Mouse (Mus musculus) CH12.LX (cell line): Measurements from ENCODE around the gene Gm20517. TPM values are rescaled to one million over a fixed set of nuclear protein-coding genes. Genes with fewer than 3 reads are reported as not detected.

Experiments
- DNase-seq: peaks from one replicate; pipeline ENCODE4 v3.0.0-alpha.2; 2013; ENCODE audit errors: extremely low read depth
- H3K27ac ChIP-seq: 2 replicates; pipeline ENCODE4 v1.5.1; 2012; ENCODE audit warnings: low read depth, mild to moderate bottlenecking, control low read depth, moderate library complexity; ENCODE audit not compliant: insufficient read depth
- H3K27me3 ChIP-seq: replicated peaks from 2 replicates; pipeline ENCODE3; 2012; ENCODE audit warnings: inconsistent platforms
- H3K36me3 ChIP-seq, 2 experiments: replicated peaks in 1 of 2; 2 replicates each; pipeline versions ENCODE3 to v1.6.1; 2012; ENCODE audit warnings: inconsistent platforms in 1 of 2, low read length in 1 of 2, mild to moderate bottlenecking in 1 of 2, mixed read lengths in 1 of 2, moderate library complexity in 1 of 2; ENCODE audit not compliant: control insufficient read depth in 1 of 2, insufficient read depth in 1 of 2
- H3K4me1 ChIP-seq, 2 experiments: 2 replicates each; pipeline ENCODE4 v1.6.1; 2012; ENCODE audit warnings: inconsistent platforms in 1 of 2, moderate library complexity in 1 of 2; ENCODE audit not compliant: insufficient read depth in 2 of 2, control insufficient read depth in 1 of 2
- H3K4me2 ChIP-seq: 2 replicates; pipeline ENCODE4 v1.6.1; 2012; ENCODE audit warnings: low read depth, mild to moderate bottlenecking, control low read depth; ENCODE audit not compliant: poor library complexity, insufficient read depth, severe bottlenecking
- H3K4me3 ChIP-seq, 3 experiments: fragments of 150-350 bp in 1 of 3; sonication (generic) in 1 of 3; replicated peaks in 1 of 3; 2 replicates each; pipeline versions ENCODE3 to v1.5.1; 2011 to 2012; ENCODE audit warnings: low read depth in 2 of 3, low read length in 2 of 3, mild to moderate bottlenecking in 2 of 3, moderate library complexity in 2 of 3, control low read depth in 1 of 3, improper control_type of control experiment in 1 of 3, inconsistent platforms in 1 of 3, mixed read lengths in 1 of 3; ENCODE audit not compliant: poor library complexity in 1 of 3
- H3K79me2 ChIP-seq: replicated peaks from 2 replicates; pipeline ENCODE4 v1.6.1; 2012; ENCODE audit warnings: mild to moderate bottlenecking, moderate library complexity; ENCODE audit not compliant: control insufficient read depth, poor library complexity, insufficient read depth, severe bottlenecking; ENCODE audit errors: extremely low read depth
- H3K9ac ChIP-seq: 2 replicates; pipeline ENCODE4 v1.6.1; 2012; ENCODE audit warnings: low read depth, mild to moderate bottlenecking, control low read depth, moderate library complexity; ENCODE audit not compliant: insufficient read depth
- H3K9me3 ChIP-seq: replicated peaks from 2 replicates; pipeline ENCODE3; 2012; ENCODE audit warnings: low read length, inconsistent platforms, mixed read lengths
- CTCF ChIP-seq, 2 experiments: IDR thresholded peaks in 1 of 2; conservative IDR thresholded peaks in 1 of 2; 2 replicates each; pipeline ENCODE4 v1.5.1; 2011 to 2012; ENCODE audit warnings: low read depth in 2 of 2, low read length in 2 of 2, improper control_type of control experiment in 1 of 2, inconsistent platforms in 1 of 2, mild to moderate bottlenecking in 1 of 2, moderate library complexity in 1 of 2
- E2F4 ChIP-seq: IDR thresholded peaks from 2 replicates; pipeline ENCODE4 v1.6.1; 2011; ENCODE audit warnings: low read depth, low read length, improper control_type of control experiment; ENCODE audit not compliant: insufficient replicate concordance
- ELF1 ChIP-seq: IDR thresholded peaks from 2 replicates; pipeline ENCODE4 v1.6.1; 2014; ENCODE audit warnings: low read depth, mild to moderate bottlenecking, inconsistent platforms, low read length, improper control_type of control experiment
- EP300 ChIP-seq: IDR thresholded peaks from 2 replicates; pipeline ENCODE4 v1.6.1; 2011; ENCODE audit warnings: low read length, improper control_type of control experiment
- IRF4 ChIP-seq: IDR thresholded peaks from 2 replicates; pipeline ENCODE4 v1.6.1; 2014; ENCODE audit warnings: low read depth, mild to moderate bottlenecking, inconsistent platforms, low read length, improper control_type of control experiment
- JUN ChIP-seq: IDR thresholded peaks from 2 replicates; pipeline ENCODE4 v1.6.1; 2011; ENCODE audit warnings: low read depth, mild to moderate bottlenecking, low read length, improper control_type of control experiment, moderate library complexity; ENCODE audit not compliant: insufficient read depth
- JUND ChIP-seq: conservative IDR thresholded peaks from 2 replicates; pipeline ENCODE4 v1.6.1; 2011; ENCODE audit warnings: low read depth, low read length, improper control_type of control experiment
- KAT2A ChIP-seq: IDR thresholded peaks from 2 replicates; pipeline ENCODE4 v1.6.1; 2012; ENCODE audit warnings: low read length, improper control_type of control experiment, inconsistent platforms; ENCODE audit not compliant: insufficient replicate concordance
- MAZ ChIP-seq: IDR thresholded peaks from 2 replicates; pipeline ENCODE4 v1.6.1; 2012; ENCODE audit warnings: low read depth, mild to moderate bottlenecking, inconsistent platforms, low read length, improper control_type of control experiment, moderate library complexity
- MXI1 ChIP-seq: IDR thresholded peaks from 2 replicates; pipeline ENCODE4 v1.6.1; 2011; ENCODE audit warnings: mild to moderate bottlenecking, low read depth, low read length, improper control_type of control experiment
- MYC ChIP-seq: IDR thresholded peaks from 2 replicates; pipeline ENCODE4 v1.6.1; 2011; ENCODE audit warnings: low read depth, mild to moderate bottlenecking, improper control_type of control experiment, low read length
- NRF1 ChIP-seq: IDR thresholded peaks from 2 replicates; pipeline ENCODE4 v1.6.1; 2014; ENCODE audit warnings: low read depth, mild to moderate bottlenecking, inconsistent platforms, low read length, improper control_type of control experiment, moderate library complexity
- PAX5 ChIP-seq: IDR thresholded peaks from 2 replicates; pipeline ENCODE4 v1.6.1; 2012; ENCODE audit warnings: low read length, inconsistent platforms, mixed read lengths
- POLR2A ChIP-seq: IDR thresholded peaks from 2 replicates; pipeline ENCODE4 v1.6.1; 2011; ENCODE audit warnings: low read depth, mild to moderate bottlenecking, improper control_type of control experiment, low read length
- POLR2AphosphoS2 ChIP-seq: IDR thresholded peaks from 2 replicates; pipeline ENCODE4 v1.6.1; 2011; ENCODE audit warnings: low read depth, low read length, improper control_type of control experiment
- RCOR1 ChIP-seq: conservative IDR thresholded peaks from 2 replicates; pipeline ENCODE4 v1.6.1; 2012; ENCODE audit warnings: low read depth, mild to moderate bottlenecking, inconsistent platforms, low read length, improper control_type of control experiment
- SIN3A ChIP-seq: IDR thresholded peaks from 2 replicates; pipeline ENCODE4 v1.6.1; 2012; ENCODE audit warnings: low read length, improper control_type of control experiment, inconsistent platforms
- SMC3 ChIP-seq: IDR thresholded peaks from 2 replicates; pipeline ENCODE4 v1.6.1; 2011; ENCODE audit warnings: low read depth, low read length, improper control_type of control experiment
- TCF12 ChIP-seq: IDR thresholded peaks from 2 replicates; pipeline ENCODE4 v1.6.1; 2014; ENCODE audit warnings: low read depth, mild to moderate bottlenecking, inconsistent platforms, low read length, improper control_type of control experiment
- USF1 ChIP-seq: IDR thresholded peaks from 2 replicates; pipeline ENCODE4 v1.6.1; 2014; ENCODE audit warnings: low read depth, mild to moderate bottlenecking, inconsistent platforms, low read length, improper control_type of control experiment
- ZC3H11A ChIP-seq: IDR thresholded peaks from 2 replicates; pipeline ENCODE4 v1.6.1; 2012; ENCODE audit warnings: low read depth, mild to moderate bottlenecking, inconsistent platforms, low read length, improper control_type of control experiment
- ZNF384 ChIP-seq: IDR thresholded peaks from 2 replicates; pipeline ENCODE4 v1.6.1; 2012; ENCODE audit warnings: low read depth, low read length, improper control_type of control experiment, inconsistent platforms
- dilution Hi-C: fragments of 300-500 bp; cut with MboI; formaldehyde crosslinking; loops from 2 replicates; pipeline ENCODE4 v1.14.3; 2020; ENCODE audit warnings: low sequenced_read_pairs; ENCODE audit not compliant: extremely low pct_unique_long_range_greater_than_20kb, extremely low pct_ligation_motif_present
- in situ Hi-C: fragments of 300-500 bp; cut with MboI; formaldehyde crosslinking; loops from 3 replicates; pipeline ENCODE4 v1.14.3; 2019; ENCODE audit warnings: low sequenced_read_pairs, low pct_ligation_motif_present, low pct_unique_long_range_greater_than_20kb, mixed read lengths
- polyA plus RNA-seq: library from polyadenylated mRNA; unstranded; fragments of >175 nt; gene quantifications from 2 replicates; pipeline ENCODE4 v1.2.1, GENCODE M21; 2012; ENCODE audit warnings: low read depth; ENCODE audit not compliant: insufficient read length
- total RNA-seq, 2 experiments: library from RNA; depleted of rRNA; stranded (reverse); fragments of 300-350 nt in 1 of 2; fragments of >200 nt in 1 of 2; gene quantifications; 2 replicates each; pipeline ENCODE4 v1.2.3; 2012 to 2014

The Gm20517 gene
- total and polyA plus RNA-seq, 3 experiments: 1.1 to 1.8 (median 1.8) TPM

DNA sequence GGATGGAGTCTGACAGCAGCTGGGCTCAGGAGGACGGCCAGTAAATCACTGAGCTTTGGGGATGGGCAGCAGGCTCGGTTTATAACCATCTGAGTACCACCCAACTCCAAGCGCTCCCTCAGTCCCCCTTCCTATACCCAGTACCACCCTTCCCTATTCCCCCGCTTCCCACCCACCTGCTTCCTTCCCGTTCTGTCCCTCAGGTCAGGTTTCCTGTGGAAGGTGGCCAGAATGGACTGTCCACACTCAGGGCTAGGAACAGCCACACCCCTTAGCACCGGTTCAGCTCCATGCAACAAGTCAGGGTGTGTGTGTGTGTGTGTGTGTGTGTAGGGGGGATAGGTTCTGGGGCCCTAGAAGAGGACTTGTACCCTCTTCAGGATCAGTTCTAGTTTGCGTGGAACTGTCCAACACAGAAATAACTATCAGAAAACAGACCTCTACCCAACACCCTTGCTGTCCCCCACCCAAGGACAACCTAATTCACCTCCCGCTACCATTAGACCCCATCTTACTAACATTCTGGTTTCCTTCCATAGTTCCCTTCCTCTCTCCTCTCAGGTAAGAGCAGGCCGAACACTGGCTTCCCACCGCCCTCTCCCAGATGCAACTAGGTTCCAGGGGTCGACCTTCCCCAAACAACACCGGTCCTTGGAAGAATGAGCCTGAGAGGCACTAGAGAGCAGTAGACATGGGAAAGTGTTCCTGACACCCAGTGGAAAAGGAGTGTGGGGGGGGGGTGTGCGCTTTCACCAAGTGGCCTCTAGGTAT lies 82.5 kb downstream of the Gm20517 start:
- Histone ChIP-seq H3K4me2 (peak overlapping the region; percentile 77), H3K9me3 (no peaks in the 10 kb centered on the region), H3K27ac (no peak overlapping the region), H3K4me1 (peaks cover 2 to 16% of the 10 kb centered on the region in 2 experiments; a peak in 3 of 4 replicates), H3K9ac (no peak overlapping the region), H3K4me3 (peak overlapping the region in 1 of 3 experiments; percentile 74), H3K36me3 (no peaks in the 10 kb centered on the region), H3K79me2 (no peaks in the 10 kb centered on the region), H3K27me3 (peaks cover 83% of the 10 kb centered on the region)
- DNase-seq: no peak
- in situ Hi-C loops: no loop called here
- TF ChIP-seq ZC3H11A (no peak), MXI1 (no peak), TCF12 (no peak), MAZ (no peak), POLR2A (no peak), CTCF (conservative IDR thresholded peaks at IDR 0.05 in 1 of 2, IDR thresholded peaks at IDR 0.05 in 1 of 2; ENCODE audit: low read depth in 2 of 2, low read length in 2 of 2) (no peak), PAX5 (no peak), IRF4 (no peak), ZNF384 (no peak), ELF1 (no peak), EP300 (no peak), RCOR1 (no peak), USF1 (no peak), KAT2A (no peak), MYC (no peak), SMC3 (no peak), JUND (no peak), E2F4 (no peak), NRF1 (no peak)
- dilution Hi-C loops: no loop called here

DNA sequence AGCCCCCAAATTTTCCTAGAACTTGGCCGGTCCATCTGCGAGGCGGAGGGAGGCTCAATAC lies 82.9 kb downstream of the Gm20517 start, which contains the start of gene Gm21981:
Gene Gm21981 (minus strand): TSS at position 14 of the 61 bp plus-strand sequence.
- Histone ChIP-seq H3K27me3 (peaks cover 80% of the 10 kb centered on the region), H3K9ac (peak within 1 kb of the TSS; percentile 98), H3K36me3 (no peaks in the 10 kb centered on the region), H3K4me1 (peaks cover 2 to 12% of the 10 kb centered on the region in 2 experiments; a peak in 3 of 4 replicates), H3K79me2 (no peaks in the 10 kb centered on the region), H3K4me3 (peak within 1 kb of the TSS; percentile 34 to 74 (median 61)), H3K9me3 (no peaks in the 10 kb centered on the region), H3K27ac (no peak within 1 kb of the TSS), H3K4me2 (peak within 1 kb of the TSS; percentile 83)
- no peak for DNase-seq
- dilution Hi-C loops: no loop called here
- in situ Hi-C loops: no loop called here
- no peak for TF ChIP-seq JUN
- no peak for TF ChIP-seq SIN3A
- no peak for TF ChIP-seq POLR2AphosphoS2
- TF ChIP-seq ZNF384: no peak
